Mouse (Mus musculus) ES-E14 (cell line): ENCODE data around the gene Ttll7. TPM values are rescaled to one million over a fixed set of nuclear protein-coding genes. Genes with fewer than 3 reads are reported as not detected.
A peak's percentile ranks its signal among the peaks of the same experiment; 100 is the strongest.

Source experiments
- DNase-seq: peaks from one replicate; pipeline ENCODE4 v3.0.0-alpha.2; 2013; ENCODE audit warnings: low read depth, low spot score
- H3K27ac ChIP-seq: 2 replicates; pipeline ENCODE4 v1.5.1; 2012; ENCODE audit warnings: low read depth, mild to moderate bottlenecking, low read length, moderate library complexity, mixed read lengths; ENCODE audit not compliant: poor library complexity, insufficient read depth, severe bottlenecking
- H3K36me3 ChIP-seq: 2 replicates; pipeline ENCODE4 v1.6.1; 2012; ENCODE audit warnings: mild to moderate bottlenecking, low read length, moderate library complexity, mixed read lengths; ENCODE audit not compliant: control insufficient read depth, poor library complexity, insufficient read depth, severe bottlenecking
- H3K4me1 ChIP-seq, 2 experiments: fragments of 150-350 bp in 1 of 2; sonication (generic) in 1 of 2; 2 replicates each; pipeline ENCODE4 v1.6.1; 2012; ENCODE audit warnings: low read length in 2 of 2, mild to moderate bottlenecking in 1 of 2, mixed read lengths in 1 of 2; ENCODE audit not compliant: control insufficient read depth in 2 of 2, insufficient read depth in 2 of 2, poor library complexity in 1 of 2
- H3K4me3 ChIP-seq, 2 experiments: fragments of 150-350 bp in 1 of 2; sonication (generic) in 1 of 2; 2 replicates each; pipeline ENCODE4 v1.5.1; 2012; ENCODE audit warnings: low read length in 2 of 2, low read depth in 1 of 2, mild to moderate bottlenecking in 1 of 2, mixed read lengths in 1 of 2; ENCODE audit not compliant: insufficient read depth in 1 of 2, poor library complexity in 1 of 2, severe bottlenecking in 1 of 2
- H3K9ac ChIP-seq: 2 replicates; pipeline ENCODE4 v1.6.1; 2012; ENCODE audit warnings: low read depth, mild to moderate bottlenecking, low read length, mixed read lengths; ENCODE audit not compliant: poor library complexity, insufficient read depth, severe bottlenecking
- H3K9me3 ChIP-seq: fragments of 150-350 bp; sonication (generic); 2 replicates; pipeline ENCODE4 v1.6.1; 2012; ENCODE audit warnings: low read depth, mild to moderate bottlenecking, low read length; ENCODE audit not compliant: control insufficient read depth, insufficient read depth
- CHD2 ChIP-seq: IDR thresholded peaks from 2 replicates; pipeline ENCODE4 v1.6.1; 2014; ENCODE audit warnings: mild to moderate bottlenecking, low read depth, low read length, inconsistent platforms
- HCFC1 ChIP-seq: IDR thresholded peaks from 2 replicates; pipeline ENCODE4 v1.6.1; 2012; ENCODE audit warnings: low read length, inconsistent platforms, borderline replicate concordance; ENCODE audit not compliant: insufficient read depth
- MAFK ChIP-seq: IDR thresholded peaks from 2 replicates; pipeline ENCODE4 v1.6.1; 2014; ENCODE audit warnings: mild to moderate bottlenecking, low read depth, low read length, inconsistent platforms; ENCODE audit not compliant: insufficient read depth
- ZC3H11A ChIP-seq: IDR thresholded peaks from 2 replicates; pipeline ENCODE4 v1.6.1; 2012; ENCODE audit warnings: low read depth, mild to moderate bottlenecking, inconsistent platforms, low read length, borderline replicate concordance
- ZNF384 ChIP-seq: IDR thresholded peaks from 2 replicates; pipeline ENCODE4 v1.6.1; 2012; ENCODE audit warnings: low read depth, low read length, inconsistent platforms
- in situ Hi-C, 2 experiments: fragments of 600-800 bp; cut with MboI; formaldehyde crosslinking; loops; one replicate each; pipeline ENCODE4 v1.15.1; 2025; ENCODE audit warnings: low sequenced_read_pairs in 2 of 2, inconsistent platforms in 1 of 2; ENCODE audit not compliant: unreplicated experiment in 2 of 2
- total RNA-seq: library from RNA; depleted of rRNA; stranded (reverse); fragments of 300-350 nt; gene quantifications from 2 replicates; pipeline ENCODE4 v1.2.3, GENCODE M21; 2012; rRNA removed

The Ttll7 gene
- 0.94 and 1.0 TPM in 2 replicates for total RNA-seq

DNA sequence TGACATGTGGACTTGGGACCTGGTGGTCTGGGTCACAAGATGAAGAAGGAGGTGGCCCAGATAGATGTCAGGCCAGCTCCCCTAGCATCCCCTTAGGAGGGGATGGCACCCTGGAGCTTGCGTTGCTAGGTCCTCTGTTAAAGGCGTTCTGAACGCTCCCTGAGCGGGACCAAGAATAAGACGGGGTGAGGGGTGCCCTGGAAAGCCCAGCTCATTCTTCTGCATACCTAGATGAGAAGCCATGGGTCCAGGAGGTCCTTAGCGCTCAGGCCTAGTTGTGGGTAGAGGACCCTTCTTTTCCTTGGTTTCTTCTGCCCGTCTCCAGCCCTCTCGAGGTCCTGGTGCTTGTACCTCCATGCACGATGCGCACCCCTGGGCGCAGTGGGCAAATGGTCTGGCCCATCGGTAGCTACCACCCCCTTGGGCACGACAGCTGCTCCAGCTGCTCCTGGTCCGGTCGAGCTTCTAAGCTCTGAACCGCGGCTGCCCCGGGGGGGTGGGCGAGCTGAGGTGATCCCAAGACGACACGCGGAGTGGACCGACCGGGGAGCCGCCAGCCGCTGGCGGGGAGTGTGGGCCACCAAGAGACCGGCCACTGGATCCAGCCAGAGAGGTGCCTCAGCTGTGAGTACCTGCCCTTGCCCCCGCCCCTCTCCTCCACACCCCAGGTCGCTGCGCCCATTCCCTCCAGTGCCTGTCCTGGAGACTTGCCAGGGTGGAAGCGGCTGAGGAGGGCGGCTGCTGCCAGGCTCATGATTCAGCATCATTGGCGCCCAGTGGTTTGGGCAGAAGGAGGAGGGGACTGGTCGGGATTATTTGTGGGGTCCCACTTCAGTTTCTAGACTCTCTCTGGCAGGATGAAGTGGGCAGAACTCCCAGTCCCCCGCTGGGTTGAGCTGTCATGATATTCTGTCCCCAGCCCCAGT lies at the start of gene Ttll7:
Gene Ttll7, plus strand, starts transcription at position 402 of the 926 bp plus-strand sequence.
- Histone ChIP-seq H3K9me3 (no peaks in the 10 kb centered on the region), H3K27ac (no peak within 1 kb of the TSS), H3K4me1 (no peaks in the 10 kb centered on the region), H3K36me3 (no peaks in the 10 kb centered on the region), H3K4me3 (peak within 1 kb of the TSS; percentile 56 to 72), H3K9ac (peak within 1 kb of the TSS; percentile 51)
- TF ChIP-seq ZNF384: no peak
- TF ChIP-seq ZC3H11A: no peak
- no peak for TF ChIP-seq CHD2
- TF ChIP-seq HCFC1: 0 out of 2 replicates have a peak, but pooled peaks have one; percentile 8
- TF ChIP-seq MAFK: no peak
- peak; percentile 71 for DNase-seq
- in situ Hi-C loops: no loop called here

- Histone ChIP-seq H3K9me3 (no peaks in the 10 kb centered on the region), H3K27ac (no peak overlapping the region), H3K4me1 (no peaks in the 10 kb centered on the region), H3K9ac (peak overlapping the region; percentile 94), H3K4me3 (peak overlapping the region; percentile 96 to 98), H3K36me3 (no peaks in the 10 kb centered on the region; the same call in 1 of the 2 replicates)
- TF ChIP-seq HCFC1 (no peak), CHD2 (no peak), MAFK (no peak), ZC3H11A (no peak), ZNF384 (no peak)
- peak; percentile 4 for DNase-seq
- in situ Hi-C loops: no loop called here
Observed at GRCm38 (mm10) chr3:146812041-146812878, 39.9 kb upstream of the Ttll7 start.

DNA sequence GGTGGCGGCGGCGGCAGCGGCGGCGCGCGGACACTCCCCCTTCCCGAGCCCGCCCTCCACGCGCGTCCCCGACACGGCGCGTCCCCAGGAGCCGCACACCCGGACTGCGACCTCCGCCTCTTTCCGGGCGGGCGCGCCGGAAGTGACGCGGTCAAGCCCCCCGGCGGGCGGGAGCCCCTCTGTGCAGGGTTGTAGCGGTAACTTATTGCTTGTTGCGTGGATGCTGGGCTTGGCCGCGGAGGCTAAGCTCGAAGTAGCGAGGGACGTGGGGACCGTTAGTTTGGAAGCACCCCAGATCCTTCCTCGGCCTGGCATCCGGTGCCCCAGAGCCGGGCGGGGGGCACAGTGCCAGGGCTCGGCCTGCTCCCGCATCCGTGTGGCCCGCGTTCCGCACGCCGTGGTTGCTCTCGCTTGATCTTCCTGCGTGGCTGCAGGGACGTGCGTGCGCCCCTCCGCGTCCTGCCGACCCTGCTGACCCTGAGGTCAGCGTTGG lies 39.2 kb upstream of the Ttll7 start, which contains the start of gene Prkacb:
Gene Prkacb, minus strand, starts transcription at position 90 of the 493 bp plus-strand sequence.
- Histone ChIP-seq H3K27ac (peak within 1 kb of the TSS; percentile 52; the same call in 1 of the 2 replicates), H3K36me3 (no peaks in the 10 kb centered on the region; the same call in 1 of the 2 replicates), H3K9ac (peak within 1 kb of the TSS; percentile 94), H3K4me1 (no peaks in the 10 kb centered on the region), H3K9me3 (no peaks in the 10 kb centered on the region), H3K4me3 (peak within 1 kb of the TSS; percentile 96 to 98)
- peak; percentile 78 for TF ChIP-seq HCFC1
- no peak for TF ChIP-seq ZC3H11A
- in situ Hi-C loops: no loop called here
- DNase-seq: peak; percentile 65

GRCm38 (mm10) chr3:146813624-146814023 lies 38.5 kb upstream of the Ttll7 start:
- H3K4me3 ChIP-seq: peak overlapping the region; percentile 96 to 98; a peak in 3 of 4 replicates
- H3K27ac ChIP-seq: no peak overlapping the region
- H3K9ac ChIP-seq: peak overlapping the region; percentile 94; the same call in 1 of the 2 replicates
- in situ Hi-C loops: no loop called here
- no peaks in the 10 kb centered on the region for H3K9me3 ChIP-seq
- no peaks in the 10 kb centered on the region; the same call in 1 of the 2 replicates for H3K36me3 ChIP-seq
- no peak for TF ChIP-seq HCFC1
- no peak for DNase-seq
- no peaks in the 10 kb centered on the region for H3K4me1 ChIP-seq
